Mouse (Mus musculus): ENCODE measurements around the gene Ccdc173. TPM values are rescaled to one million over a fixed set of nuclear protein-coding genes. Genes with fewer than 3 reads are reported as not detected.

Ccdc173 gene
- polyA plus RNA-seq, 1 experiment from 2014 or later, result 1.4 TPM

GRCm38 (mm10) chr2:69773331-69773730 lies 16.0 kb downstream of the Ccdc173 start:
- H3K4me1 ChIP-seq (replicated peaks; ENCODE audit: control insufficient read depth, insufficient read depth, low read length), result no peaks in the 10 kb centered on the region
- 93% methylated on average over 3 of the region's 3 CpGs for WGBS
- no peak overlapping the region for H3K4me3 ChIP-seq (ENCODE audit: low read depth, low read length)

GRCm38 (mm10) chr2:69764716-69765115 lies 24.7 kb downstream of the Ccdc173 start:
- Histone ChIP-seq H3K36me3 (ENCODE audit: control insufficient read depth, insufficient read depth, low read length) (no peaks in the 10 kb centered on the region), H3K27ac (ENCODE audit: low read depth, low read length) (no peak overlapping the region), H3K27me3 (replicated peaks; ENCODE audit: control insufficient read depth, insufficient read depth, low read length) (no peaks in the 10 kb centered on the region), H3K4me1 (replicated peaks; ENCODE audit: control insufficient read depth, insufficient read depth, low read length) (no peaks in the 10 kb centered on the region), H3K4me3 (ENCODE audit: low read depth, low read length) (no peak overlapping the region), H3K9me3 (ENCODE audit: control insufficient read depth, low read length) (no peaks in the 10 kb centered on the region), H3K4me2 (no peak overlapping the region), H3K9ac (ENCODE audit: low read depth, low read length) (no peak overlapping the region)
- ATAC-seq (replicated peaks; ENCODE audit: low FRiP score) (no peak), DNase-seq (ENCODE audit: low spot score) (no peak)
- WGBS, result 81% methylated on average over 1 of the region's 1 CpGs

More at GRCm38 (mm10) chr2:69773331-69773730, 16.0 kb downstream of the Ccdc173 start:
- no peaks in the 10 kb centered on the region for H3K27me3 ChIP-seq (replicated peaks; ENCODE audit: control insufficient read depth, insufficient read depth, low read length)
- H3K27ac ChIP-seq (ENCODE audit: low read depth, low read length), result no peak overlapping the region
- H3K9ac ChIP-seq (ENCODE audit: low read depth, low read length), result no peak overlapping the region
- no peaks in the 10 kb centered on the region for H3K36me3 ChIP-seq (ENCODE audit: control insufficient read depth, insufficient read depth, low read length)
- H3K9me3 ChIP-seq (ENCODE audit: control insufficient read depth, low read length), result no peaks in the 10 kb centered on the region
- no peak for DNase-seq (ENCODE audit: low spot score)
- ATAC-seq (replicated peaks; ENCODE audit: low FRiP score), result no peak
- no peak overlapping the region for H3K4me2 ChIP-seq

- no peaks in the 10 kb centered on the region for H3K4me1 ChIP-seq (replicated peaks; ENCODE audit: control insufficient read depth, insufficient read depth, low read length)
- WGBS, result 87% methylated on average over 4 of the region's 4 CpGs
- H3K4me2 ChIP-seq, result no peak overlapping the region
These were observed 26.0 kb downstream of the Ccdc173 start for GRCm38 (mm10) chr2:69763340-69763739.

DNA sequence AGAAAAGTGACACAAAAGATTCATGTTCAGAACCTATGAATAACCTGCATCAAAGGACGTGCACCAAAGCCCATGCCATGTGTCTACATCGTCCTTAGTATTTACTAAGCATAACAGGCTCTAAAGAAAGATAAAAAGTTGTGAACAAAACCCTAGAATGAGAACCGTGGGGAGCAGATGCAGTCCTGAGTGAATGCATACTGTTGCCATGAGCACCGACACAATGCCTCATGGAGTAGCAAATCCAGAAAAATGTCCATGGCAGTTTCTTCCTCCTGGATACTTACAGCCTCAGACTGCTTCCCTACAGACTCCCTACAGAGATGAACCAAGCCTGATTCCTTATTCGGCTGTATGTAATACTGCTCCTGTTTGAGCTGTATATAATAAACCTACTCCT lies 28.4 kb downstream of the Ccdc173 start:
- WGBS, result 76% methylated on average over 5 of the region's 5 CpGs
- no peak for ATAC-seq (replicated peaks; ENCODE audit: low FRiP score)
- H3K9me3 ChIP-seq (ENCODE audit: control insufficient read depth, low read length), result no peaks in the 10 kb centered on the region

More at GRCm38 (mm10) chr2:69763340-69763739, 26.0 kb downstream of the Ccdc173 start:
- Histone ChIP-seq H3K27me3 (replicated peaks; ENCODE audit: control insufficient read depth, insufficient read depth, low read length) (no peaks in the 10 kb centered on the region), H3K9me3 (ENCODE audit: control insufficient read depth, low read length) (no peaks in the 10 kb centered on the region), H3K36me3 (ENCODE audit: control insufficient read depth, insufficient read depth, low read length) (no peaks in the 10 kb centered on the region), H3K9ac (ENCODE audit: low read depth, low read length) (no peak overlapping the region), H3K4me3 (ENCODE audit: low read depth, low read length) (no peak overlapping the region), H3K27ac (ENCODE audit: low read depth, low read length) (no peak overlapping the region)
- DNase-seq (ENCODE audit: low spot score), result no peak
- ATAC-seq (replicated peaks; ENCODE audit: low FRiP score), result no peak

DNA sequence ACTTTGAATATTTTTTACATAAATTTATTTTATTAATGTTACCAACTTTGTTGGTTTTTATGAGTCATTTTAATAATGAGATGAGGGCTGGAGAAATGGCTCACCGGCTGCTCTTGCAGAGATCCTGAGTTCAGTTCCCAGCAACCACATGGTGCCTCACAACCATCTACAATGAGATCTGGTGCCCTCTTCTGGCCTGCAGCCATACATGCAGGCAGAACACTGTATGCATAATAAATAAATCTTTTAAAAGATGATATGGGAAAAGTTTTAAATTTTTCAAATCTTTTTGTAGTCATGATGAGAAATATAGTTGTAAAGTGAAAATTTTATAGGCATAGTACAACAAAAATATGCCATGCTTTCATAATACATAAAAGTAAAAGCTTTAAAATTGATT lies 44.3 kb downstream of the Ccdc173 start:
- no peak overlapping the region for H3K27ac ChIP-seq (ENCODE audit: low read depth, low read length)
- no peak overlapping the region for H3K9ac ChIP-seq (ENCODE audit: low read depth, low read length)
- H3K4me2 ChIP-seq, result no peak overlapping the region
- no peaks in the 10 kb centered on the region for H3K27me3 ChIP-seq (replicated peaks; ENCODE audit: control insufficient read depth, insufficient read depth, low read length)
- H3K36me3 ChIP-seq (ENCODE audit: control insufficient read depth, insufficient read depth, low read length), result peaks cover 24% of the 10 kb centered on the region
- ATAC-seq (replicated peaks; ENCODE audit: low FRiP score), result no peak
- no peaks in the 10 kb centered on the region for H3K4me1 ChIP-seq (replicated peaks; ENCODE audit: control insufficient read depth, insufficient read depth, low read length)
- no peaks in the 10 kb centered on the region for H3K9me3 ChIP-seq (ENCODE audit: control insufficient read depth, low read length)
- 86% methylated on average over 1 of the region's 1 CpGs for WGBS
- H3K4me3 ChIP-seq (ENCODE audit: low read depth, low read length), result no peak overlapping the region
- no peak for DNase-seq (ENCODE audit: low spot score)

More for the DNA sequence above, 28.4 kb downstream of the Ccdc173 start:
- no peak for DNase-seq (ENCODE audit: low spot score)
- Histone ChIP-seq H3K9ac (ENCODE audit: low read depth, low read length) (no peak overlapping the region), H3K4me3 (ENCODE audit: low read depth, low read length) (no peak overlapping the region), H3K4me1 (replicated peaks; ENCODE audit: control insufficient read depth, insufficient read depth, low read length) (no peaks in the 10 kb centered on the region), H3K27ac (ENCODE audit: low read depth, low read length) (no peak overlapping the region), H3K36me3 (ENCODE audit: control insufficient read depth, insufficient read depth, low read length) (no peaks in the 10 kb centered on the region), H3K27me3 (replicated peaks; ENCODE audit: control insufficient read depth, insufficient read depth, low read length) (no peaks in the 10 kb centered on the region), H3K4me2 (no peak overlapping the region)

DNA sequence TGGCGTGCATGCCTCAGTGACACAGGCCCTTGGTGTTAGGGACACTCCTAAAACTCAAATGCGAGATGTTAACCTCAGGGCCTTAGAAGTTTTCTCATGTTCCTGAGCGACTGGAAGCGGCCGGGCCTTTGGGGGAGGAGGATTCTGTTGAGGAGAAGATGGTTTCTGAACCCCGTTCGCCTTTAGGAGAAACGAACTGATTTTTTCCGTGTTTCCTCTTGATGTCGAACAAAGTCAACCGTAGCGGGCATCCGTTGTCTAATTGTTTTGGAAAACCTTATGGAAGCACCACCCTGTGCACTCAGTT lies 65.9 kb downstream of the Ccdc173 start:
- H3K27me3 ChIP-seq (replicated peaks; ENCODE audit: control insufficient read depth, insufficient read depth, low read length), result no peaks in the 10 kb centered on the region
- H3K9me3 ChIP-seq (ENCODE audit: control insufficient read depth, low read length), result no peaks in the 10 kb centered on the region
- DNase-seq (ENCODE audit: low spot score) (no peak), ATAC-seq (replicated peaks; ENCODE audit: low FRiP score) (no peak)
- under 1% methylated on average over 13 of the region's 13 CpGs for WGBS
- peak overlapping the region; percentile 95 for H3K4me3 ChIP-seq (ENCODE audit: low read depth, low read length)
- no peaks in the 10 kb centered on the region for H3K36me3 ChIP-seq (ENCODE audit: control insufficient read depth, insufficient read depth, low read length)
- peak overlapping the region; percentile 82 for H3K27ac ChIP-seq (ENCODE audit: low read depth, low read length)
- peak overlapping the region; percentile 92 for H3K9ac ChIP-seq (ENCODE audit: low read depth, low read length)
- peak overlapping the region; percentile 71 for H3K4me2 ChIP-seq
- peaks cover 5% of the 10 kb centered on the region; the same call in 1 of the 2 replicates for H3K4me1 ChIP-seq (replicated peaks; ENCODE audit: control insufficient read depth, insufficient read depth, low read length)

DNA sequence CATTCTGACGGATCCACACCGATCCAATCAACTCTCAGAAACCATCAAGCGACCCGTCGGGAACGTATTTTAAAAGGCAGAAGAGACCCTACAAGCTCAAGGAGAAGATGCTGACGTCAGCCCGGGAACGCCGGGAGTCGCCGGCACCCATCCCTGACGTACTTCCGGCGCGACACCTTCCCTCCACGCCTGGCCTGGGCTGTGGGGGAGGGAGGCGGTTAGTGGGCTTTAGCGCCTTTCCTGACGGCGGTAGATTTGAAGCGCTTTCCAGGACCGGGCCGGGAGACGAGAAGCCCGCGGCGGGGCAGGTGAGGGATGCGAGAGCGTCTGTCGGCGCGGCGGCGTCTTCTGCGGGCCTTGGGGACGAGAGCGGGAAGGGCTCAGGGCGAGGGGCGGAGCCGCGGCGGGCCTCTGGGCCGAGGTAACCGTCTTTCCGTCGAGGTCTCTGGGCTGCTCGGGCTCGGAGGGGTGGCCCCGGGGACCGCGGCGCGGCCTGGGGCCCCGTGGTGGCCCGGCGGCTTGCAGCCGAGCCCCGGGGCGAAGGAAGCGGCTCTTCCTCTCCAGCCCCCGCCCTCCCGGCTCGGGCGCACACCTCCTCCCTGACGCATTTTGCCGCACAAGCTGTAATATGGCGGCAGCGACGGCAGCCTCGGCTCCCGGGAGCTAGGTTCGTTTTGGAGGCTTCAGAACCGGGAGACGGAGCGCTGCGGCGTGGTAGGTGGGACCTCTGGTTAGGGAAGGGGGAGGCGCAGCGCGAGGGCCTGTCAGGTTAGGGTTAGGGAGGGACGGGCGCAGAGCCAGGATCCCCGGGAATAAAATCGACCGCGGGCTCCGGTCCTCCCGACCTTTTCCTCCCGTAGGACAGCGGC lies 66.5 kb downstream of the Ccdc173 start:
- peak; percentile 91 for ATAC-seq (replicated peaks; ENCODE audit: low FRiP score)
- peak overlapping the region; percentile 92 for H3K9ac ChIP-seq (ENCODE audit: low read depth, low read length)
- under 1% methylated on average over 86 of the region's 91 CpGs for WGBS

GRCm38 (mm10) chr2:69722273-69722649 lies 67.1 kb downstream of the Ccdc173 start, which contains the start of gene Ppig:
Ppig (plus strand) TSS chr2:69722545.
- Histone ChIP-seq H3K4me2 (peak within 1 kb of the TSS; percentile 72), H3K36me3 (ENCODE audit: control insufficient read depth, insufficient read depth, low read length) (no peaks in the 10 kb centered on the region), H3K4me1 (replicated peaks; ENCODE audit: control insufficient read depth, insufficient read depth, low read length) (peaks cover 5% of the 10 kb centered on the region; the same call in 1 of the 2 replicates), H3K4me3 (ENCODE audit: low read depth, low read length) (peak within 1 kb of the TSS; percentile 95), H3K27me3 (replicated peaks; ENCODE audit: control insufficient read depth, insufficient read depth, low read length) (no peaks in the 10 kb centered on the region), H3K27ac (ENCODE audit: low read depth, low read length) (peak within 1 kb of the TSS; percentile 82), H3K9me3 (ENCODE audit: control insufficient read depth, low read length) (no peaks in the 10 kb centered on the region), H3K9ac (ENCODE audit: low read depth, low read length) (peak within 1 kb of the TSS; percentile 92)
- DNase-seq (ENCODE audit: low spot score) (no peak), ATAC-seq (replicated peaks; ENCODE audit: low FRiP score) (peak; percentile 35; the same call in 1 of the 2 replicates)
- WGBS, result 5% methylated on average over 12 of the region's 12 CpGs

More for the DNA sequence above, 66.5 kb downstream of the Ccdc173 start:
- peak; percentile 95 for DNase-seq (ENCODE audit: low spot score)
- H3K4me3 ChIP-seq (ENCODE audit: low read depth, low read length), result peak overlapping the region; percentile 95
- no peaks in the 10 kb centered on the region for H3K9me3 ChIP-seq (ENCODE audit: control insufficient read depth, low read length)
- H3K4me1 ChIP-seq (replicated peaks; ENCODE audit: control insufficient read depth, insufficient read depth, low read length), result peaks cover 5% of the 10 kb centered on the region; the same call in 1 of the 2 replicates
- H3K27ac ChIP-seq (ENCODE audit: low read depth, low read length), result peak overlapping the region; percentile 82
- no peaks in the 10 kb centered on the region for H3K27me3 ChIP-seq (replicated peaks; ENCODE audit: control insufficient read depth, insufficient read depth, low read length)
- H3K36me3 ChIP-seq (ENCODE audit: control insufficient read depth, insufficient read depth, low read length), result no peaks in the 10 kb centered on the region
- peak overlapping the region; percentile 72 for H3K4me2 ChIP-seq

DNA sequence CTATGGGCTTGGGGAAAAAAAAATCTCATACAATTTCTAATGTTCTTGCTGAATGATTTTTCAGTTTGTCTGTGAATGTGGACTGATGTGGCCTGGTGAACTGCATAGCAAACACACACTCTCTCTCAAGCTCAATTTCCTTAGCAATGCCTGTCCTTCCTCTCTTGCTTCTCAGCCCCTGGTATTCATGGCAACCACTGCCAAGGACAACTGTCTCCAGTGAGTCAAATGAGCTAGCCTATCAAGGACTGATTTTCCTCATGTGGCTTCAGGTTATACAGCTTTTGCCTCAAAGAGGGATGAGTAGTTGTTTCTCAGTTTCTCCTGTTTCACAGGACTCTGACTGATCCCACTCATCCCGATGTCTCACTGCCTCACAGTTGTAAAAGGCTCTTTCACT lies 70.3 kb downstream of the Ccdc173 start:
- H3K4me1 ChIP-seq (replicated peaks; ENCODE audit: control insufficient read depth, insufficient read depth, low read length), result peaks cover 2% of the 10 kb centered on the region; the same call in 1 of the 2 replicates
- no peaks in the 10 kb centered on the region for H3K36me3 ChIP-seq (ENCODE audit: control insufficient read depth, insufficient read depth, low read length)
- no peaks in the 10 kb centered on the region for H3K9me3 ChIP-seq (ENCODE audit: control insufficient read depth, low read length)
- H3K9ac ChIP-seq (ENCODE audit: low read depth, low read length), result no peak overlapping the region
- no peak overlapping the region for H3K4me3 ChIP-seq (ENCODE audit: low read depth, low read length)
- 90% methylated on average over 1 of the region's 1 CpGs for WGBS
- DNase-seq (ENCODE audit: low spot score) (no peak), ATAC-seq (replicated peaks; ENCODE audit: low FRiP score) (no peak)
- H3K27ac ChIP-seq (ENCODE audit: low read depth, low read length), result no peak overlapping the region
- no peaks in the 10 kb centered on the region for H3K27me3 ChIP-seq (replicated peaks; ENCODE audit: control insufficient read depth, insufficient read depth, low read length)
- no peak overlapping the region for H3K4me2 ChIP-seq

All from liver, embryonic 11.5 days (tissue).